Mouse (Mus musculus): Measurements from ENCODE around the gene Sowahd.
A peak's percentile ranks its signal among the peaks of the same experiment; 100 is the strongest.

GRCm38 (mm10) chrX:37088778-37089177 is 40.1 kb downstream of the Sowahd start:
- TF ChIP-seq ZKSCAN1 (IDR thresholded peaks at IDR 0.05; ENCODE audit: borderline replicate concordance, low read depth, low read length) (no peak), JUN (IDR thresholded peaks at IDR 0.05; ENCODE audit: insufficient read depth, low read depth, low read length) (no peak), MEF2A (IDR thresholded peaks at IDR 0.05; ENCODE audit: borderline replicate concordance, low read depth, low read length) (peak; percentile 43; the same call in 1 of the 2 replicates), CTCF (conservative IDR thresholded peaks at IDR 0.05 in 1 of 2, IDR thresholded peaks at IDR 0.05 in 1 of 2; ENCODE audit: low read depth in 2 of 2, low read length in 2 of 2) (no peak), CHD2 (IDR thresholded peaks at IDR 0.05; ENCODE audit: low read length) (no peak), POLR2AphosphoS2 (IDR thresholded peaks at IDR 0.05; ENCODE audit: low read depth, low read length) (no peak)

Measured in CH12.LX (cell line).